In the genomic region with DNA sequence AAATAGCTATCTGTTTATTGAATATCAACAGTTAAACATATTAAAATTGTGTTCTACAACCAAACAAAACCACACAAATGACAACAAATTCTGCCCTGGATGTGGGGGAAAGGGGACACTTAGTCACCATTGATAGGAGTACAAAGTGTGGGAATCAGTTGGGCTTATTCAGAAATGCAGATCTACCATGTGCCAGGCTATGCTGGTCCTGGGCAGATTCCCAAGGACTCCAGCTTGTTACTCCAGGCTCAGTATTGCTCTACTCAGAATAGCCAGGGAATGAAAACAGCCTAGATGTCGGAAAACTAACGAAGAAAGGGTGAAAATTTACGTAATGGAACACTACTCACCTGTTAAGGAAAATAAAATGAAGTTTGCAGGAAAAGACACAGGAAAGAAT, we compare ENCODE assay signal across 22 mouse cellular contexts. TPM values are rescaled to one million over a fixed set of nuclear protein-coding genes. Genes with fewer than 3 reads are reported as not detected.
DNase-seq lines count a peak whose midpoint lies in the region; TF ChIP-seq lines count a peak whose summit lies in the region.
"Had no signal": no experiment of that assay in that cellular context is flagged by ENCODE, and none has a peak within 500 bp of the region (broad histone marks: within the 10 kb centered on the region; RNA-seq: fewer than 3 reads in every experiment).

No protein-coding gene starts in this region.

- no peak overlapping the region for H3K4me3 ChIP-seq in layer of hippocampus, adult 2 months
- H3K4me3 ChIP-seq: embryonic facial prominence, embryonic 15.5 days; erythroblast, embryonic 14.5 days; forebrain, embryonic 10.5 days; forebrain, embryonic 15.5 days; gastrocnemius, adult 2 months; heart, embryonic 13.5 days; hindbrain, embryonic 13.5 days had no signal

- DNase-seq in cerebellum, postnatal 14 days = peak; percentile 57 to 69
- DNase-seq in cerebellum, adult 8-10 months = no peak
- DNase-seq in layer of hippocampus, adult 2 months (ENCODE audit: low spot score in 2 of 2) = peak; percentile 41 to 48
- DNase-seq in layer of hippocampus, adult 11-12 months (ENCODE audit: low spot score) = no peak
- DNase-seq in right cerebral cortex, postnatal 10 days (ENCODE audit: low spot score in 2 of 2) = peak; percentile 68 to 72
- DNase-seq in right cerebral cortex, postnatal 14 days = no peak
- DNase-seq in layer of hippocampus, postnatal 14 days (ENCODE audit: low spot score in 2 of 2) = peak; percentile 25 to 78
- no peak for DNase-seq in spleen, postnatal 14 days (ENCODE audit: low spot score in 2 of 2)
- DNase-seq: adrenal gland, postnatal 25 days; cerebellum, adult 11 months; cerebellum, adult 9-10 months; embryo, embryonic 11 days; gastrocnemius, adult 2 months; gastrocnemius, postnatal 25 days; heart, postnatal 4 days had no signal

- TF ChIP-seq CTCF in layer of hippocampus, adult 2 months (conservative IDR thresholded peaks at IDR 0.05) = no peak

- no peak overlapping the region for H3K27ac ChIP-seq in layer of hippocampus, adult 2 months
- H3K27ac ChIP-seq: embryonic facial prominence, embryonic 15.5 days; forebrain, embryonic 10.5 days; forebrain, embryonic 15.5 days; gastrocnemius, adult 2 months; heart, embryonic 13.5 days; hindbrain, embryonic 13.5 days; hindbrain, postnatal 0 days had no signal

RNA-seq across cellular contexts. Expression of gene Epb41l2, which starts 5.7 kb away (rescaled TPM):
- 10 to 100 TPM; 76.4 to 84.6 TPM for total RNA-seq in layer of hippocampus, adult 2 months (2021)
- total RNA-seq in layer of hippocampus, postnatal 14 days (2021) = 100 to 1,000 TPM; 165 to 192 TPM

RNA-seq across cellular contexts. Expression of gene Akap7, which starts 46.3 kb away (rescaled TPM):
- total RNA-seq in layer of hippocampus, adult 2 months (2021) = 10 to 100 TPM; 53.2 to 57.8 TPM
- 10 to 100 TPM; 48.2 to 49.9 TPM for total RNA-seq in layer of hippocampus, postnatal 14 days (2021)

Comparison
In these comparisons a context has a peak if more than half of its experiments do, and no peak if none do; other contexts are left out.
1. DNase-seq: peak in cerebellum, postnatal 14 days (2 of 2), layer of hippocampus, adult 2 months (2 of 2), right cerebral cortex, postnatal 10 days (2 of 2) and layer of hippocampus, postnatal 14 days (2 of 2); none in cerebellum, adult 8-10 months (single experiment), layer of hippocampus, adult 11-12 months (single experiment), right cerebral cortex, postnatal 14 days (single experiment) and spleen, postnatal 14 days (0 of 2).